Mouse (Mus musculus): ENCODE results near the gene Capn11. TPM values are rescaled to one million over a fixed set of nuclear protein-coding genes. Genes with fewer than 3 reads are reported as not detected.
A peak's percentile ranks its signal among the peaks of the same experiment; 100 is the strongest.

The Capn11 gene
- polyA plus RNA-seq, 1 experiment from 2014 or later: 0.12 TPM

GRCm38 (mm10) chr17:45682843-45683242 is 23.7 kb upstream of the Capn11 start:
- H3K36me3 ChIP-seq (ENCODE audit: control insufficient read depth, insufficient read depth, low read length): peaks cover 6% of the 10 kb centered on the region
- ATAC-seq (ENCODE audit: insufficient number of reproducible peaks, insufficient read depth, low FRiP score, low read depth): no peak
- H3K4me2 ChIP-seq (ENCODE audit: low read length): no peak overlapping the region
- H3K9ac ChIP-seq (ENCODE audit: low read length): no peak overlapping the region
- H3K9me3 ChIP-seq (ENCODE audit: control insufficient read depth, low read length): peaks cover 4% of the 10 kb centered on the region; the same call in 1 of the 2 replicates
- no peak overlapping the region for H3K27ac ChIP-seq (replicated peaks in 1 of 2; ENCODE audit: control insufficient read depth in 1 of 2, insufficient read depth in 1 of 2, low read depth in 2 of 2, low read length in 2 of 2)
- H3K27me3 ChIP-seq (ENCODE audit: control insufficient read depth, insufficient read depth, low read length): no peaks in the 10 kb centered on the region
- no peak overlapping the region for H3K4me3 ChIP-seq (ENCODE audit: control insufficient read depth in 1 of 2, insufficient read depth in 1 of 2, low read depth in 1 of 2, low read length in 2 of 2)
- 90% methylated on average over 4 of the region's 4 CpGs for WGBS
- H3K4me1 ChIP-seq (ENCODE audit: control insufficient read depth in 2 of 2, insufficient read depth in 2 of 2, low read length in 2 of 2): peaks cover 15 to 27% of the 10 kb centered on the region in 2 experiments

- Histone ChIP-seq H3K4me1 (ENCODE audit: control insufficient read depth in 2 of 2, insufficient read depth in 2 of 2, low read length in 2 of 2) (peaks cover 13 to 18% of the 10 kb centered on the region in 2 experiments), H3K27me3 (ENCODE audit: control insufficient read depth, insufficient read depth, low read length) (no peaks in the 10 kb centered on the region), H3K9me3 (ENCODE audit: control insufficient read depth, low read length) (peaks cover 4% of the 10 kb centered on the region; the same call in 1 of the 2 replicates), H3K36me3 (ENCODE audit: control insufficient read depth, insufficient read depth, low read length) (peaks cover 17% of the 10 kb centered on the region), H3K4me2 (ENCODE audit: low read length) (no peak overlapping the region), H3K4me3 (ENCODE audit: control insufficient read depth in 1 of 2, insufficient read depth in 1 of 2, low read depth in 1 of 2, low read length in 2 of 2) (no peak overlapping the region), H3K27ac (replicated peaks in 1 of 2; ENCODE audit: control insufficient read depth in 1 of 2, insufficient read depth in 1 of 2, low read depth in 2 of 2, low read length in 2 of 2) (no peak overlapping the region), H3K9ac (ENCODE audit: low read length) (no peak overlapping the region)
- ATAC-seq (ENCODE audit: insufficient number of reproducible peaks, insufficient read depth, low FRiP score, low read depth): no peak
- WGBS: 95% methylated on average over 1 of the region's 1 CpGs
Measured at GRCm38 (mm10) chr17:45681588-45681987, 22.5 kb upstream of the Capn11 start.

GRCm38 (mm10) chr17:45680391-45680980 is 21.4 kb upstream of the Capn11 start:
- Histone ChIP-seq H3K4me1 (ENCODE audit: control insufficient read depth in 2 of 2, insufficient read depth in 2 of 2, low read length in 2 of 2) (peaks cover 13 to 18% of the 10 kb centered on the region in 2 experiments), H3K9me3 (ENCODE audit: control insufficient read depth, low read length) (peaks cover 4% of the 10 kb centered on the region; the same call in 1 of the 2 replicates), H3K36me3 (ENCODE audit: control insufficient read depth, insufficient read depth, low read length) (peaks cover 27% of the 10 kb centered on the region), H3K4me3 (ENCODE audit: control insufficient read depth in 1 of 2, insufficient read depth in 1 of 2, low read depth in 1 of 2, low read length in 2 of 2) (peak overlapping the region in 1 of 2 experiments; percentile 15; a peak in 1 of 4 replicates), H3K4me2 (ENCODE audit: low read length) (peak overlapping the region; percentile 57), H3K27me3 (ENCODE audit: control insufficient read depth, insufficient read depth, low read length) (no peaks in the 10 kb centered on the region), H3K27ac (replicated peaks in 1 of 2; ENCODE audit: control insufficient read depth in 1 of 2, insufficient read depth in 1 of 2, low read depth in 2 of 2, low read length in 2 of 2) (peak overlapping the region; percentile 43 to 74; a peak in 2 of 4 replicates), H3K9ac (ENCODE audit: low read length) (peak overlapping the region; percentile 69)
- ATAC-seq (ENCODE audit: insufficient number of reproducible peaks, insufficient read depth, low FRiP score, low read depth): peak; percentile 48
- WGBS: 53% methylated on average over 8 of the region's 8 CpGs

DNA sequence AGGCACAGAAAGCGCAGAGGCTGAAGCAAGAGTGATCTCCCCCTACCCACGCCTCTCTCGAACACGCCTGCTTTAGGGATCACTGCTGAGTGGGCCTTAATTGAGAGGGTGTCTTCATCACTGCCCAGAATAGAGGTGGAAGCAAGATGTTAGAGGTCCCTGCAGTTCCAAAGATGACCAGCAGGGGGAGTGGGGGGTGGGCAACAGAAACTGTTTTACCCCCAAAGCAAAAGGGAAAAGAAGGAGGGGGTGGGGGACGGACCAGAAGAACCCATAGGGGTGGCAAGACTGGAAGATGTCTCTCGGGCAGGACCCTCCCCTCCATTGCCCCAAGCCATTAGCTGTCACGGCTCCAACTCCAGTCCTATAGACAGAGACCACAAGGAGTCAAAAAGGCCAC is 19.0 kb upstream of the Capn11 start:
- no peak overlapping the region for H3K4me3 ChIP-seq (ENCODE audit: control insufficient read depth in 1 of 2, insufficient read depth in 1 of 2, low read depth in 1 of 2, low read length in 2 of 2)
- peaks cover 46% of the 10 kb centered on the region for H3K36me3 ChIP-seq (ENCODE audit: control insufficient read depth, insufficient read depth, low read length)
- 25% methylated on average over 7 of the region's 7 CpGs for WGBS
- H3K27ac ChIP-seq (replicated peaks in 1 of 2; ENCODE audit: control insufficient read depth in 1 of 2, insufficient read depth in 1 of 2, low read depth in 2 of 2, low read length in 2 of 2): no peak overlapping the region
- no peak for ATAC-seq (ENCODE audit: insufficient number of reproducible peaks, insufficient read depth, low FRiP score, low read depth)
- peaks cover 6 to 10% of the 10 kb centered on the region in 2 experiments for H3K4me1 ChIP-seq (ENCODE audit: control insufficient read depth in 2 of 2, insufficient read depth in 2 of 2, low read length in 2 of 2)
- H3K4me2 ChIP-seq (ENCODE audit: low read length): no peak overlapping the region
- no peak overlapping the region for H3K9ac ChIP-seq (ENCODE audit: low read length)
- H3K27me3 ChIP-seq (ENCODE audit: control insufficient read depth, insufficient read depth, low read length): no peaks in the 10 kb centered on the region
- peaks cover 4% of the 10 kb centered on the region; the same call in 1 of the 2 replicates for H3K9me3 ChIP-seq (ENCODE audit: control insufficient read depth, low read length)

DNA sequence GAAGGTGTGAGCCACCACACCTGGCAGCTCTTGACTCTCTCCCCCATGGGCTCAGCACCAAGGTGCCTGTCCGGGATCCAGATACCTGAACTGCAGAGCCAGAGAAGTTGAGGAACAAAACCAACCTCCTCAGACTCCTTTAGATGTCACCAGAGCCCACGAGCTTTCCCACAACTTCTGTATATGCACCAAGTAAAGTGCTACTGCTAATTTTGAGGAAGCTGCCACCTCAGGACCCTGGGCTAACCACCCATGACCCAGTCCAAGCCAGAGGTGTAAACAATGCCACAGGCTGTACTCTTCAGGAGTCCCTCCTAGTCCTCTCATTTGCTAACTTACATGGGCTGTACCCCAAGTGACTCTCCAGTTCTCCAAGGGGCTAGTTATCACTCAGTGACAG is 13.5 kb upstream of the Capn11 start:
- Histone ChIP-seq H3K27ac (replicated peaks in 1 of 2; ENCODE audit: control insufficient read depth in 1 of 2, insufficient read depth in 1 of 2, low read depth in 2 of 2, low read length in 2 of 2) (no peak overlapping the region), H3K9ac (ENCODE audit: low read length) (no peak overlapping the region), H3K4me3 (ENCODE audit: control insufficient read depth in 1 of 2, insufficient read depth in 1 of 2, low read depth in 1 of 2, low read length in 2 of 2) (no peak overlapping the region), H3K4me2 (ENCODE audit: low read length) (no peak overlapping the region), H3K27me3 (ENCODE audit: control insufficient read depth, insufficient read depth, low read length) (no peaks in the 10 kb centered on the region), H3K36me3 (ENCODE audit: control insufficient read depth, insufficient read depth, low read length) (peaks cover 83% of the 10 kb centered on the region), H3K9me3 (ENCODE audit: control insufficient read depth, low read length) (no peaks in the 10 kb centered on the region), H3K4me1 (ENCODE audit: control insufficient read depth in 2 of 2, insufficient read depth in 2 of 2, low read length in 2 of 2) (no peaks in the 10 kb centered on the region)
- ATAC-seq (ENCODE audit: insufficient number of reproducible peaks, insufficient read depth, low FRiP score, low read depth): no peak
- whole genome bisulfite sequencing: 85% methylated on average over 2 of the region's 2 CpGs

GRCm38 (mm10) chr17:45671821-45672220 is 12.7 kb upstream of the Capn11 start:
- Histone ChIP-seq H3K9me3 (ENCODE audit: control insufficient read depth, low read length) (no peaks in the 10 kb centered on the region), H3K27ac (replicated peaks in 1 of 2; ENCODE audit: control insufficient read depth in 1 of 2, insufficient read depth in 1 of 2, low read depth in 2 of 2, low read length in 2 of 2) (no peak overlapping the region), H3K36me3 (ENCODE audit: control insufficient read depth, insufficient read depth, low read length) (peaks cover 85% of the 10 kb centered on the region), H3K9ac (ENCODE audit: low read length) (no peak overlapping the region), H3K4me3 (ENCODE audit: control insufficient read depth in 1 of 2, insufficient read depth in 1 of 2, low read depth in 1 of 2, low read length in 2 of 2) (no peak overlapping the region), H3K27me3 (ENCODE audit: control insufficient read depth, insufficient read depth, low read length) (no peaks in the 10 kb centered on the region), H3K4me2 (ENCODE audit: low read length) (no peak overlapping the region), H3K4me1 (ENCODE audit: control insufficient read depth in 2 of 2, insufficient read depth in 2 of 2, low read length in 2 of 2) (no peaks in the 10 kb centered on the region)
- ATAC-seq (ENCODE audit: insufficient number of reproducible peaks, insufficient read depth, low FRiP score, low read depth): no peak
- 83% methylated on average over 1 of the region's 1 CpGs for WGBS

DNA sequence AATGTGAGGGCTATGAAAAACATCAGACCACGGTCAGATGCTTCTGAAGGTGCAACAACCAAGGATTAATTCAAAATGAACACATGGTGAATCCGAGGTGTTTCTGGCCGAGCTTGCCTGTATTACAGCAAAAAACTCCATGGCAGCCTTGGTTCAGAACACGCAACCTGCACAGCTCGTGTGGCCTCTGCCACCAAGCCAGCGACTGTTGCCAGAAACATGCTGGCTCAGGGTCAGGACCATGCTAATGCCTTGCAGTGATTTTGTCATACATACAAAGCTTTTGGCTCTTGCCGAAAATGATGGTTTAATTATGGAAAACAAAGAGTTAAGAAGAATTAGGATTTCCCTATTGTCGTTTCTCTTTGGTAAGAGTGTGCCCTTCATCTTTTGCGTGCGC is 8.9 kb upstream of the Capn11 start:
- H3K4me1 ChIP-seq (ENCODE audit: control insufficient read depth in 2 of 2, insufficient read depth in 2 of 2, low read length in 2 of 2): no peaks in the 10 kb centered on the region
- H3K9me3 ChIP-seq (ENCODE audit: control insufficient read depth, low read length): no peaks in the 10 kb centered on the region
- no peak overlapping the region for H3K4me2 ChIP-seq (ENCODE audit: low read length)
- H3K36me3 ChIP-seq (ENCODE audit: control insufficient read depth, insufficient read depth, low read length): peaks cover 77% of the 10 kb centered on the region
- H3K27me3 ChIP-seq (ENCODE audit: control insufficient read depth, insufficient read depth, low read length): no peaks in the 10 kb centered on the region
- H3K4me3 ChIP-seq (ENCODE audit: control insufficient read depth in 1 of 2, insufficient read depth in 1 of 2, low read depth in 1 of 2, low read length in 2 of 2): no peak overlapping the region
- ATAC-seq (ENCODE audit: insufficient number of reproducible peaks, insufficient read depth, low FRiP score, low read depth): no peak
- no peak overlapping the region for H3K9ac ChIP-seq (ENCODE audit: low read length)
- 93% methylated on average over 10 of the region's 10 CpGs for WGBS
- no peak overlapping the region for H3K27ac ChIP-seq (replicated peaks in 1 of 2; ENCODE audit: control insufficient read depth in 1 of 2, insufficient read depth in 1 of 2, low read depth in 2 of 2, low read length in 2 of 2)

DNA sequence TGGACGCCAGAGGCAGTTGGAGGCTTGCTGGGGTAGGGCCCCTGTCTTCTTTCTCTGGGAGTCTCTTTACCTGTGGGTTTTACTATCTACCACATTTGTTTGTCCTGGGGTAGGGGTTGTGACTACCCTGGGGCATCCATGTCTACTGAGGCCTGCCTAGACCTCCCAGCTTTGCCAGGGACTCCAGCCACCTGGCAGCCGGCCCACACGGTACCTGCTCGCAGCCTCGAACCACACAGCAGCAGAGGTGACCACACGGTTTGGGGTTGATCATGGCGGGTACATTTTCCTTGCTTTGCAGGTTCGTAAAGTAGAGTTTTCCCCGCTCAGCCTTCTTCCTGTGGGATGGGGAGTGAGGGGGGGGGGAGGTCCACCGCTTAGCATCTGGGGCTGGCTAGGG is 8.4 kb upstream of the Capn11 start:
- Histone ChIP-seq H3K27ac (replicated peaks in 1 of 2; ENCODE audit: control insufficient read depth in 1 of 2, insufficient read depth in 1 of 2, low read depth in 2 of 2, low read length in 2 of 2) (no peak overlapping the region), H3K27me3 (ENCODE audit: control insufficient read depth, insufficient read depth, low read length) (no peaks in the 10 kb centered on the region), H3K4me1 (ENCODE audit: control insufficient read depth in 2 of 2, insufficient read depth in 2 of 2, low read length in 2 of 2) (no peaks in the 10 kb centered on the region), H3K4me2 (ENCODE audit: low read length) (no peak overlapping the region), H3K9me3 (ENCODE audit: control insufficient read depth, low read length) (no peaks in the 10 kb centered on the region), H3K4me3 (ENCODE audit: control insufficient read depth in 1 of 2, insufficient read depth in 1 of 2, low read depth in 1 of 2, low read length in 2 of 2) (no peak overlapping the region), H3K9ac (ENCODE audit: low read length) (no peak overlapping the region), H3K36me3 (ENCODE audit: control insufficient read depth, insufficient read depth, low read length) (peaks cover 74% of the 10 kb centered on the region)
- no peak for ATAC-seq (ENCODE audit: insufficient number of reproducible peaks, insufficient read depth, low FRiP score, low read depth)
- 87% methylated on average over 10 of the region's 10 CpGs for WGBS

Data from heart, embryonic 14.5 days (tissue).